Mouse (Mus musculus): ENCODE measurements around the gene Arl16.
A peak's percentile ranks its signal among the peaks of the same experiment; 100 is the strongest.

The Arl16 gene

DNA sequence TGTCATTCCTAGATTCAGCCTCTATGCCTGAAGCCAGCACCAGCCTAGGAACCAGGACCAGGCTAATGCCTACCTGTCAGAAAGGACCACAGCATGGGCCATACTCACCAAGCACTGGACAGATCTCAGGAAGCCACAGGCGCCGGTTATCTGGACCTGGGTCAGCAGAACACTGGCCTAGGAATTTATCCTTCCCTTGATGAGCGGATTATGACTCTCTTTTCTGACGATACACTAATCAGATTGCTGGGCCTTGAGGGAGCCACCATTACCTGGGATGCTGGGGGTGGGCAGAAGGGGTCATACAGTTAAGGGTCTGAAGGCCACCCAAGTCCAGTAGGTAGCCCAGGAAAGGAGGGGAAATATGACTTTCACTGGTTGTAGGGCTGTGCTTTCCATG is 14.1 kb downstream of the Arl16 start, which contains the start of gene Pde6g:
Pde6g (minus strand) TSS at position 195 of the 400 bp plus-strand sequence.
- no peak for DNase-seq (ENCODE audit: low read depth, low spot score)

DNA sequence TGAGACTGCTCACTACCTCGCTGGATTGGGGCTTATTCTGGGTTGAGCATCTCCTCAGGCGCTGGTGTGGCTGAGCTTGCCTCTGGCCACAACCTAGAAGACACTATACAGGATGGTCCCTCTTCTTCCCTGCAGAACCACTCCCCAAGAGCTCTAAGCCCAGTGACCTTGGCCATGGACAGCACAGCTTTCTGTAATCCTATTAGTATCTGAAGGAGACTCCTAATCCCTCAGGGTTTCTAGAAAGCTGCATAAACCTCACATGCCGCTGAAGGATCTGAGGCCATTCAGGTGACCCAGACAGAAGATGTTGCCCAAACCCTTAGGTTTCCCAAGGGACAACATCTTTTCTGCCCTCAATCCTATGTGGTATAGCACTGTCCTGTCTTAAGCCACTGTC is 15.2 kb downstream of the Arl16 start:
- no peak for DNase-seq (ENCODE audit: low read depth, low spot score)

DNA sequence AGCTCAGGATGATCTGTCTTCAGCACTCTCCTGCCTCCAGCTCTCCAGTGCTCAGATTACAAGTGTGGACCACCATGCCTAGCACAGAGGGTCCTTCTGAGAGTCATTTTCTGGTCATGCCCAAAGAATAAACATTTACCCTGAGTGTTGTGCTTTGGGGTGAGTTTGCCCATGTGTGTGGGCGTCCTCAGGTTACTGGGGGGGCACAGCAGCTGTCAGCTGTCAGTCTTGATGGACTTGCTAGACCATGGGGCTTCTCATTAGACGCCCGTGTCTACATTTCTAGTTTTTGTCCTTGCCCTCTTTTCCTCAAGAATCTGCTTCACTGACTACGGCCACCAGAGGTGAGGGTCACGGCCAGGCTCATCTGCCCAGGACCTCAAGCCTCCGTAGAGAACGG is 20.2 kb downstream of the Arl16 start:
- no peak for DNase-seq (ENCODE audit: low read depth, low spot score)

DNA sequence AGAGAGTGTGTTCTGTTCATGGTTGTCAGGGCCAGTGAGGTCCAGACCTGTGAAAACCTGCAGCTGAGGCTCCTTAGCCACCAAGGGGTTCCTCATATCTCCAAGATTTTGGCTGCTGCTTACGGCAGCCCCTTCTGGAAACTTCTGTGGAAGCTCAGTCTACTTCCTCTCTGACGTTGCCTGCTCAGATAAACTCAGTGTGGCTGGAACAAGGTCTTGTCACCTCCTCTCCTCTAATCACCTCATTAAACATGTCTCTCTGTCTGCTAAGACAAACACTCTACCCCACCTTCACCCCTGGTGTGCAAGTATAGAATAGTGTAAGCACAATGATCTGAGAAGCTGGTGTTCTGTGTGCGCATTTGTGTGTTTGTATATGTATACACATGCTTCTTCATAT is 21.9 kb downstream of the Arl16 start:
- DNase-seq (ENCODE audit: low read depth, low spot score) = no peak

DNA sequence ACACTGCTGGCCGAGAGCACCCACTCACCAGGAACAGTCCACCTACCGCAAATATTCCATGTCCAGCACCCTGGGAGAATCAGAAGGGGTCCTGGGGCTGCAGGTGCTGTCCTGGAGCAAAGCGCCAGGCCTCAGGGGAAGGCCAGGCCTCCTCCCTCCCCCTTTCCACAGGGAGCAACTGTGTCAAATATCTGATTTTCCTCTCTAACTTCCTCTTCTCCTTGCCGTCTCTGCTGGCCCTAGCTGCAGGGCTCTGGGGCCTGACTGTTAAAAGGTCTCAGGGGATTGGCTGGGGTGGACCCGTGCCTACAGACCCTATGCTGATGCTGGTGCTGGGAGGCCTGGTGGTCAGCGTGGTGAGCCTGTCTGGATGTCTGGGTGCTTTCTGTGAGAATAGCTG is 23.3 kb downstream of the Arl16 start:
- no peak for DNase-seq (ENCODE audit: low read depth, low spot score)

DNA sequence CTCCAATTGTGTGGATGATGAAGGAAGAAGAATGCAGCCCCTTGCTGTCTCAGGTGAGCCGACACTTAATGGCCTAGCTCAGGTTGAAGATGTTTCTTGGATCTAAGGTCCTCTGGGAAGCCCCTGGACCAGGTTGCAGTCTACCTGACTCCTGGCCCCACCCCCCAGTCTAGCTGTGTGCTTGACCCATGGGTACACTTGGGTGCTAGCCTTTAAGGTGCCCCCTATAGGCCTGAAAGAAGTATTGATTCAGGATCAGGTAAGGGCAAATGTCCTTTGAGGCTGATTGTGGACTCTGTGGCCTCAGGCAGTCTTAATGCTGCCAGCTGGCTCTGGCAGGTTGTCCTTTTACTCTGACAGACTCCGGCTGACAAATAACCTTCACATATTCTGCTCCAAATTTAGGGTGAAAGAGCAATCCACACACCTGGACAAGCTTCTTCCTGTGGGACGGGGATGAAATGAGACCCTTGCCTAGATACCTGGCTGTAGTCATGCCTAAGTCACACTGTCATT is 24.6 kb downstream of the Arl16 start:
- DNase-seq (ENCODE audit: low read depth, low spot score) = no peak

DNA sequence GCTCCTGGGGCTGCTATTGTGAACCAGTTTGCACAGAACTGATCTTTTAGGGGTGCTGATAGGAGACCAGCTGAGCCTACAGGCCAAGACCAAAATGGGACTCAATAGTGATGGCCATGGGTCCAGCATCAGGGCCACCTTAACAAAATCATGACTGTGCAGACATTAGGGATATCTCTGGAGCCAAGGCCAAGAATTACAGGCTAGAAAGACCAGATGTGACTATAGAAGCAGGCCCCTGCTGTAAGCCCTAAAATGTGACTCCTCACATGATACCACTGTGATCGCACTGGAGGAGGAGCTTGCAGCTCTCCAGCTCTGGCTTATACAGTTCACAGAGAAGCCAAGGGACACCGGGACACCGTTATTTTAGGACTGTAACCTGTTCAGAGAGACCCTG is 25.1 kb downstream of the Arl16 start, which contains the start of gene Tspan10:
Tspan10 (plus strand) TSS at position 301 of the 400 bp plus-strand sequence.
- DNase-seq (ENCODE audit: low read depth, low spot score) = no peak

DNA sequence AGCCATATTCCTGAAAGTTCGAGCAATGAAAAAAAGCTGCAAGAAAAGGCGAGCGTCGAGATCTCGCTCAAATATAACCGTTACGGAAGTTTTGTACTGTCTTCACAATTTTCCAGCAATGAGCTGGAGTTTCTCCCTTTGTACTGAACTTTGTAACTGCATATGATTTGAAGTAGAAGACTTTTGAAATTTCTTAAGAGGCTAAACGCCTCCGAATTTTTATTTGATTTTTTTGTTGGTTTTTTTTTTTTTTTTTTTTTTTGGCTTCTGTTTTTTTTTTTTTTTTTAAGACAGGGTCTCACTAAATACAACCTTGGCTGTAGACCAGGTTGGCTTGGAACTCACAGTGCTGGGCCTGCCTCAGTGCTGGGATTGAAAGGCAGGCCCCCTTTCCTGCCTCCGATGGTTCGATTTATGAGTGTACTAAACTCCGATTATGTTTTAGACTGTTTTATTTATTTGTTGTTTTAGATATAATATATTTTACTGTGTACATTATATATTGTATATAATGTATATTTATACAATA is 29.5 kb downstream of the Arl16 start:
- peak; percentile 39 for DNase-seq (ENCODE audit: low read depth, low spot score)

DNA sequence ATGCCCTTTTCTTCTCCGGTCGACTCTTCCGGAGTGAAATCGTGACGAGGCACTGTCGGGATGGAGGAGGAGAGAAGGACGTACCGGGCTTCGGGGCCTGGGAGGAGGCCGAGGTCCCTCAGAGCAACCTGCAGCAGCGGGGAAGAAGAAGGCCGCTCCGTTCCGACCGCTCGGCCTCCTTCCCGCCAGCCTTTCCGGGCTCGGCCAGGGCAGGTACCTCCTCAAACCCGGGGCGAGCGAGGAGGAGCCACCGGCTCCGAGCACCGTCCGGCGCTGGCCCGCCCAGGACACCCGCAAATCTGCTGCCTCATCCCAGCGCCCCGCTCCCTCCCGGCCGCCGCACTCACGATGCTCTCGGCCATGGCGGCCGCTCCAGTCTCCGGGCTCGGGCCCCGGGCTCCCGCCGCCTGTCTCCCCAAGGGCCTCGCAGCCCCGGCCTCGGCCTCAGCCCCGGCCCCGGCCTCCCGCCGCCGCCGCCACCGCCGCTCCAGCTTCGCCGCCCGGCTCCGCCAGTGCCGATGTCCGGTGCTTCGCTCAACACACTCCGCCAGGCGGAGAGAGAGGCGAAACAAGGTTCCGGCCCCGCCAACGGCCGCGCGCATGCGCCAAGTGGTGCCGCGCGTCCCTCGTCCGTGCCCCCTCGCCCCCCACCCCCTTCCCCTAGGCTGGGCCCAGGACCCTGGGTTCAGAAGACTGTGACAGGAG is 30.1 kb downstream of the Arl16 start, which contains the start of gene Nploc4:
Nploc4 (minus strand) TSS at position 557 of the 705 bp plus-strand sequence.
- DNase-seq (ENCODE audit: low read depth, low spot score) = peak; percentile 79

DNA sequence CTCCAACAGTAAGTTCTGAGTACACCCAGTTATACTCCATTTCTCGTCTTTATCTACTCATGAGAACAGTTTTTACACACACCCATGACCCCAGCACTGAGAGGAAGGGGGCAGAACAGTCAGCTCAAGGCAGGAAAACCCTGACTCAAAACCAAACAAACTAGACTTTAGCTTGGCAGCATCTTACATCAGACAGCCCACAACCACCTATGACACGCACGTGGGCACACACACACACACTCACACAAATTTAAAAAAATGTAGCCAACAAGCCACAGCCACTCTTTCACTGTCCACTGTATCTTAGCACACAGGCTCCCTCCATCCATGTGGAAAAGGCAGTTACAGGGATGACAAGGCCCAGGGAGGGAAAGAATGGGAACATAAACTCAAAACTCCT is 40.7 kb downstream of the Arl16 start:
- DNase-seq (ENCODE audit: low read depth, low spot score) = no peak

DNA sequence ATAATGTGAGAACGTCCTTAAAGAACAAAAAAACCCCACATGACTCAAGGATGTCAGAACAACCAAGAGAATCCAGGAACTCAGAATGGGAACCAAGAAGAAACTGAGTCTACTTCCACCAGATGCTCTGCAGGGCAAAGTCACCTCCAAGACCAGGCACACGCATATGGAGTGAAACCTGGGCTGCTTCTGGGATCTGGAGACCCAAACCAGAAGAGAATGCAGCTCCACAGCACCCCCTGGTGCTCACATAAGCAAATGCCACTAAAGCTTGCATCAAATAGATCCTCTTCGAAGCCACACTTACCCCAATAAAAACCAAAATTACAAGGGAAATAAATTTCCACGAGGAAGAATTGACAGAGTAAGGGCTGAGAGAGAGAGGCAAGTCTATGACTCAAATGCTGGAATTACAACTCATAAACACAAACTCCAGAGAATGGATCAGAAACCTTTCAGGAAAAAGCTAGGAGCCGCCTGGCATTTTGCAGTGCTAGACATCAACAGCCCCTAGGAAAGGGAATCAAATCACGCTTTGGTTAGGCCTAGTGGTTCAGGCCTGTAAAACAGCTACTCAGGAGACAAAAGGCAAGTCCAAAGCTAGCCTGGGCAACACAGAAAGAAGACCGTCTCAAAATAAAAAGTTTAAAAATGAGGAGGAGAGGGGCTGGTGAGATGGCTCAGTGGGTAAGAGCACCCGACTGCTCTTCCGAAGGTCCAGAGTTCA is 43.7 kb downstream of the Arl16 start:
- DNase-seq (ENCODE audit: low read depth, low spot score) = peak; percentile 77

DNA sequence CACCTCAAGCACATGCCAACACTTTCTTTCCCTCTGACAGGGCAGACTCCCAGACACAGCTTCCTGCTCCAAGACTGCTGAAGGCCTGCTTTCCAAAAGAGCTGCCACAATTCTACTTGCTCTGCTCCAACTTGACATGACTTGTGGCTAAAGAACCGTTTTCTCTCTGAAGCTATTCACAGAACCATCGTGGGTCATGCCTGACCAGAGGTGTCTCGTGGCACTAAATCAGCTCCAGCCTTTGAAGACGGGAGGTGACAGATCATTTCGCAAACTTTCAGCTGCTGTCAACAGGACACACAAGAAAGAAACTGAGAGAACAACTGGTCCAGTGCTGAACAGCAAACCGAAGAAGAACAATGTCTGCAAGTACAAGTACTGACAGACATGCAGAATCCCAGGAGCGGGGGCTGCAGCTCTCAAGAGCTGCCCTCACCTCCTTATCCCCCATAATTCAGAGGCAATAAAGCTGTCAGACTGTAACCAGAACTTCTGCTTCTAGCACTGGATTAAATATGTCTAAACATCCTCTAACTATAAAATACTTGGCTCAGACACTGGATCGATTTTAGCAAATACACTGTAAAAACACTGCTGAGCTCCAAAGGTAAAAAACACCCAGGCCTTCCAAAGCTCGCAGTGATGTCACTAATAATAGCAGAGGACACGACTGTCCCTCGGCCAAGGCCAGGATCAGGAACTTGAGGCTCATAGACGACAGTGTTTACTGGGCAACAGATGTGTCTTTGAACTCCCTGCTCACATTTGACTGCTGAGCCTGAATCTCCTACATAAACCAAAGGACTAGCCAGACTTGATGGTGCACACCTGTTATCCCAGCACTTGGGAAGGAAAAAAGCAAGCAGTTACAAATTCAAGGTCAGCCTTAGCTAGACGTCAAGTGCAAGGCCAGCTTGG is 44.5 kb downstream of the Arl16 start:
- no peak for DNase-seq (ENCODE audit: low read depth, low spot score)

DNA sequence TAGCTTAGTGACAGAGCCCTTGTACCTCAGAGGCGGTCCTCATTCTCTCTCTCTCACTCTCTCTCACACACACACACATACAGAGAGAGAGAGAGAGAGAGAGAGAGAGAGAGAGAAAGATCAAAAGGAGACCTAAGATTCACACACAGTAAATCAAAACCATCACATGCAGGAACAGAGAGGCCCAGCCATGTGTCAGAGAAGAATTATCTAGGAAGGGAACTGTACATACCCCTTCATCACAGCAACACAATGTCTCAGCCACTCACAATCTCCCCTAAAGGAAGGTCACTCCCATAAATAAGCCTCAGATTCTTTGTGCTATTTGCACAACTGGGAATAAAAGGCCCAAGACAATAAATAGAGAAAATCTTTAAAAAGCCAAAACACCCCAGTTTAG is 48.8 kb downstream of the Arl16 start:
- no peak for DNase-seq (ENCODE audit: low read depth, low spot score)

DNA sequence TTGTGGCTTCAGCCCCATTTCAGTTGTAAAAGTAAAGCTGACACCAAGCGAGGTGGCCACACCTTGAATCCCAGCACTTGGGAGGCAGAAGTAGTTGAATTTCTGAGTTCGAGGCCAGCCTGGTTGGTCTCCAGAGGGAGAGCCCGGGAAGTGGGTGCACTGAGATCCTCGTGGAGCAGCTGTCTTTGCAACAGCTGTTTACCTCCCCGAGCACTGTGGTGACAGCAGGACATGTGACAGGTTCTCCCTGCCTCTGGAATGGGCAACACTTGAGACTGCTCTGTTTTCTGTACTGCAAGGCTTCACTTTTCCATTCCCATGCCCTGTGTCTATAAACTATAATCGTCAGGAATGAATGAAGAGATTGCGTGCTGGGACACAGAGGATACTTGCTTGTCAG is 49.6 kb downstream of the Arl16 start:
- DNase-seq (ENCODE audit: low read depth, low spot score) = no peak

Measured in 3T3-L1 (cell line).